In genomic region chr12:112675245-112676035, GRCm38 (mm10) we compare ENCODE assay signal across 7 mouse cellular contexts. TPM values are rescaled to one million over a fixed set of nuclear protein-coding genes. Genes with fewer than 3 reads are reported as not detected.
DNase-seq lines count a peak whose midpoint lies in the region; ATAC-seq lines count a peak whose summit lies in the region.

No protein-coding gene starts in this region.

- peaks cover 13% of the 10 kb centered on the region for H3K36me3 ChIP-seq in intestine, embryonic 14.5 days (ENCODE audit: control insufficient read depth, insufficient read depth, low read length)
- peaks cover 20% of the 10 kb centered on the region for H3K36me3 ChIP-seq in limb, embryonic 10.5 days
- peaks cover 10% of the 10 kb centered on the region for H3K36me3 ChIP-seq in midbrain, embryonic 12.5 days

- H3K4me2 ChIP-seq in intestine, embryonic 14.5 days (ENCODE audit: low read length) = peak overlapping the region; percentile 93
- peak overlapping the region; percentile 88 for H3K4me2 ChIP-seq in midbrain, embryonic 12.5 days (replicated peaks)

- peak; percentile 92 for DNase-seq in adrenal gland, adult 2 months
- peak; percentile 94 for DNase-seq in embryo, embryonic 10 days (ENCODE audit: low spot score)
- peak; percentile 55 for DNase-seq in gastrocnemius, postnatal 25 days
- peak; percentile 89 for DNase-seq in intestine, embryonic 14.5 days (ENCODE audit: low spot score)
- DNase-seq in limb, embryonic 10.5 days (ENCODE audit: low spot score) = peak; percentile 88
- DNase-seq in spleen, adult 18-20 months = peak; percentile 66 to 83

- peaks cover 51% of the 10 kb centered on the region for H3K4me1 ChIP-seq in intestine, embryonic 14.5 days (replicated peaks; ENCODE audit: control insufficient read depth, insufficient read depth, low read length)
- H3K4me1 ChIP-seq in limb, embryonic 10.5 days = peaks cover 69% of the 10 kb centered on the region
- peaks cover 61% of the 10 kb centered on the region for H3K4me1 ChIP-seq in midbrain, embryonic 12.5 days

- H3K27ac ChIP-seq in intestine, embryonic 14.5 days (ENCODE audit: low read depth) = peak overlapping the region; percentile 96
- peak overlapping the region; percentile 99 for H3K27ac ChIP-seq in limb, embryonic 10.5 days
- peak overlapping the region; percentile 96 for H3K27ac ChIP-seq in midbrain, embryonic 12.5 days (replicated peaks)

- no peaks in the 10 kb centered on the region for H3K9me3 ChIP-seq in intestine, embryonic 14.5 days (ENCODE audit: control insufficient read depth, low read length)
- H3K9me3 ChIP-seq in limb, embryonic 10.5 days (replicated peaks) = no peaks in the 10 kb centered on the region
- H3K9me3 ChIP-seq in midbrain, embryonic 12.5 days = no peaks in the 10 kb centered on the region

- WGBS in intestine, embryonic 14.5 days = 17% methylated on average over 18 of the region's 18 CpGs
- WGBS in limb, embryonic 10.5 days = 16% methylated on average over 18 of the region's 18 CpGs
- WGBS in midbrain, embryonic 12.5 days = 16% methylated on average over 18 of the region's 18 CpGs

- peaks cover 11% of the 10 kb centered on the region for H3K27me3 ChIP-seq in intestine, embryonic 14.5 days (replicated peaks; ENCODE audit: control insufficient read depth, insufficient read depth, low read length)
- H3K27me3 ChIP-seq in limb, embryonic 10.5 days (ENCODE audit: low read depth, poor library complexity, severe bottlenecking) = peaks cover 44% of the 10 kb centered on the region
- H3K27me3 ChIP-seq in midbrain, embryonic 12.5 days = peaks cover 45% of the 10 kb centered on the region

- H3K4me3 ChIP-seq in intestine, embryonic 14.5 days (ENCODE audit: low read depth, low read length) = peak overlapping the region; percentile 96
- H3K4me3 ChIP-seq in limb, embryonic 10.5 days = peak overlapping the region; percentile 97
- peak overlapping the region; percentile 98 for H3K4me3 ChIP-seq in midbrain, embryonic 12.5 days

- peak; percentile 34 for ATAC-seq in intestine, embryonic 14.5 days (replicated peaks; ENCODE audit: low FRiP score, low TSS enrichment, low read depth)
- peak; percentile 20 for ATAC-seq in midbrain, embryonic 12.5 days (ENCODE audit: low FRiP score, low read depth)

- H3K9ac ChIP-seq in intestine, embryonic 14.5 days (ENCODE audit: low read length) = peak overlapping the region; percentile 97
- peak overlapping the region; percentile 100 for H3K9ac ChIP-seq in midbrain, embryonic 12.5 days (replicated peaks)

RNA-seq across cellular contexts. Expression of gene Akt1, which starts 0.8 kb away (rescaled TPM):
- total RNA-seq in adrenal gland, adult 2 months (2021) = 100 to 1,000 TPM; 267 to 369 TPM
- polyA plus RNA-seq in adrenal gland, adult 2 months (2012; rRNA removed) = 291 and 463 TPM in 2 replicates
- total RNA-seq in gastrocnemius, postnatal 25 days (2021) = 10 to 100 TPM; 63.5 to 69.7 TPM
- 56.2 and 58.8 TPM in 2 replicates for polyA plus RNA-seq in intestine, embryonic 14.5 days (2014; fragmentation: Nextera tagmentation; extraction: Ambion mirVana)
- 59.3 and 82.8 TPM in 2 replicates for polyA plus RNA-seq in limb, embryonic 10.5 days (2016; fragmentation: Nextera tagmentation; extraction: Ambion mirVana)
- polyA plus RNA-seq in midbrain, embryonic 12.5 days (2016; fragmentation: Nextera tagmentation; extraction: Ambion mirVana) = 74.7 and 80.0 TPM in 2 replicates

RNA-seq across cellular contexts. Expression of gene Zbtb42, which starts 3.2 kb away (rescaled TPM):
- total RNA-seq in adrenal gland, adult 2 months (2021) = 10 to 100 TPM in 1 of 2 experiments, 1 to 10 TPM in 1; 5.5 to 15.8 TPM
- 25.5 and 32.6 TPM in 2 replicates for polyA plus RNA-seq in adrenal gland, adult 2 months (2012; rRNA removed)
- total RNA-seq in gastrocnemius, postnatal 25 days (2021) = 1 to 10 TPM; 1.2 to 1.9 TPM
- 9.4 and 9.8 TPM in 2 replicates for polyA plus RNA-seq in intestine, embryonic 14.5 days (2014; fragmentation: Nextera tagmentation; extraction: Ambion mirVana)
- 1.4 and 2.7 TPM in 2 replicates for polyA plus RNA-seq in limb, embryonic 10.5 days (2016; fragmentation: Nextera tagmentation; extraction: Ambion mirVana)
- 5.2 and 7.3 TPM in 2 replicates for polyA plus RNA-seq in midbrain, embryonic 12.5 days (2016; fragmentation: Nextera tagmentation; extraction: Ambion mirVana)

RNA-seq across cellular contexts. Expression of gene Siva1, which starts 31.0 kb away (rescaled TPM):
- total RNA-seq in adrenal gland, adult 2 months (2021) = 10 to 100 TPM; 23.6 to 53.6 TPM
- polyA plus RNA-seq in adrenal gland, adult 2 months (2012; rRNA removed) = 49.1 and 67.3 TPM in 2 replicates
- 10 to 100 TPM; 13.4 to 16.1 TPM for total RNA-seq in gastrocnemius, postnatal 25 days (2021)
- polyA plus RNA-seq in intestine, embryonic 14.5 days (2014; fragmentation: Nextera tagmentation; extraction: Ambion mirVana) = 315 and 324 TPM in 2 replicates
- polyA plus RNA-seq in limb, embryonic 10.5 days (2016; fragmentation: Nextera tagmentation; extraction: Ambion mirVana) = 359 and 361 TPM in 2 replicates
- polyA plus RNA-seq in midbrain, embryonic 12.5 days (2016; fragmentation: Nextera tagmentation; extraction: Ambion mirVana) = 133 and 150 TPM in 2 replicates

RNA-seq across cellular contexts. Expression of gene Cep170b, which starts 44.8 kb away (rescaled TPM):
- total RNA-seq in adrenal gland, adult 2 months (2021) = 10 to 100 TPM; 48.8 to 52.1 TPM
- polyA plus RNA-seq in adrenal gland, adult 2 months (2012; rRNA removed) = 49.0 and 52.5 TPM in 2 replicates
- total RNA-seq in gastrocnemius, postnatal 25 days (2021) = 1 to 10 TPM; 8.8 to 9.1 TPM
- 15.9 and 18.3 TPM in 2 replicates for polyA plus RNA-seq in intestine, embryonic 14.5 days (2014; fragmentation: Nextera tagmentation; extraction: Ambion mirVana)
- 6.7 and 12.3 TPM in 2 replicates for polyA plus RNA-seq in limb, embryonic 10.5 days (2016; fragmentation: Nextera tagmentation; extraction: Ambion mirVana)
- 15.0 and 16.8 TPM in 2 replicates for polyA plus RNA-seq in midbrain, embryonic 12.5 days (2016; fragmentation: Nextera tagmentation; extraction: Ambion mirVana)

RNA-seq across cellular contexts. Expression of gene Adssl1, which starts 55.6 kb away (rescaled TPM):
- 10 to 100 TPM; 10.7 to 39.1 TPM for total RNA-seq in adrenal gland, adult 2 months (2021)
- polyA plus RNA-seq in adrenal gland, adult 2 months (2012; rRNA removed) = 10.6 and 11.0 TPM in 2 replicates
- total RNA-seq in gastrocnemius, postnatal 25 days (2021) = 100 to 1,000 TPM; 887 to 928 TPM
- 1.8 and 2.0 TPM in 2 replicates for polyA plus RNA-seq in intestine, embryonic 14.5 days (2014; fragmentation: Nextera tagmentation; extraction: Ambion mirVana)
- polyA plus RNA-seq in limb, embryonic 10.5 days (2016; fragmentation: Nextera tagmentation; extraction: Ambion mirVana) = 1.9 and 3.0 TPM in 2 replicates
- 1.5 and 1.9 TPM in 2 replicates for polyA plus RNA-seq in midbrain, embryonic 12.5 days (2016; fragmentation: Nextera tagmentation; extraction: Ambion mirVana)

Comparison
In these comparisons a context has a peak if more than half of its experiments do, and no peak if none do; other contexts are left out.
1. Peak in every context shown above with its lines: DNase-seq, ATAC-seq, H3K4me3 ChIP-seq and H3K27ac ChIP-seq.